Mouse (Mus musculus): ENCODE measurements around the gene Ptprd.

Ptprd gene

DNA sequence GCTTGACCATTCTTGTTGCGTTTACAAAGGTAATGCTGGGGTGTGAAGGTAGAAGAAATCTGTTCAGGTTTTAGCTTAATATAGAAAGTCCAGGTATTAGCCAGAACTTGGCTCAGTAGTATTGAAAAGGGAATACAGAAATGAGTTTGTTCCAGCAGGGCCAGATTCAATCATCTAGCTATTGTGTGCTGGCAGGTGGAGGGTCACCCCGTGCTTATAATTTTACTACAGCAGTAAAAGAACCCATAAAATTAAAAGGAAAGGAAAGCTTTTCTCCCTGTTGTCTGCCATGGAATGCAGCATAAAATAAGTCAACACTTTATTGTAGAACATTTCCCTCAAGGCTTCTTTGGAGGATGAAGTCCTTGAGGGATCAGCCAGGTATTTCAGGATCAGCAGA lies 1558.8 kb downstream of the Ptprd start:
- CTCF ChIA-PET: interaction anchor here (0.6 kb wide), 1 partner anchor 232 kb away, joined by 3 read pairs; no protein-coding TSS in a partner anchor

DNA sequence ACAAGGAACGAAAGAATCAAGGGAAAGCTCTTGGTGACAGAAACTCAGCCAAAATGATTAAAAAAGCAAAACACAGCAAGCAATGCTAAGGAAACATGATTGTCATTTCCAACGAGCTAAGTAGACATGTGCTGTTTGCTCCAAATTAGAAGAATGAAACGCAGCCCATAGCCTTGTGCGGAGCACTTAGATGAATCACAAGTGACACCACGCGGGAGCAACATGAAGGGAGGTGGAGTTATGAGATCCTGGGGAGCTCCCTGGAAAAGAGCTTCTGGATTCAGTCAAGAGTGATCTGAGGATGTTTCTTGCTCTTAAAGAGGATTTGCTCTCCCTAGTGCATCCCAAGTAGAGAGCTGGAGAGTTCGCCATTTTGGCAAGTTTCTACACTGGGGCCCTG lies 1590.0 kb downstream of the Ptprd start:
- CTCF ChIA-PET: no interaction called here

DNA sequence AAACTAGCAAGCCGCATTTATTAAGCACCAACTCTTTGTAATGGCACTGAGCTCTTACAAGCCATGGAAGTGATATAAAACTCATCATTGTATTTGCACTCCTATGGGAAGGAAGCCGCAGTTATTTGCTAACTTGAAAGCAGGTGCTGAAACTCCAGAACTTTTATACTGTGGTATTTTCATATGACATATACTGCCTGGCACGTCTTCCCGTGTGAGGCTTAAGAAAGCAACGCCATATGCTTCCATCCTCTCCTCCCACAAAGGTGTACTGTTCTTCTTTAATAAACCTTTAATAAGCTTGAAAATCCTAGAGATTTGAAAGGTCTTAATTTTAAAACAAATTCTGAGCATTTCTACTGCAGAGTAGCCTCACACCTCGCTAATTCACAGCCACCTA lies 1595.1 kb downstream of the Ptprd start:
- CTCF ChIA-PET: no interaction called here

GRCm38 (mm10) chr4:76608246-76608645 lies 1603.5 kb downstream of the Ptprd start:
- CTCF ChIA-PET: no interaction called here

DNA sequence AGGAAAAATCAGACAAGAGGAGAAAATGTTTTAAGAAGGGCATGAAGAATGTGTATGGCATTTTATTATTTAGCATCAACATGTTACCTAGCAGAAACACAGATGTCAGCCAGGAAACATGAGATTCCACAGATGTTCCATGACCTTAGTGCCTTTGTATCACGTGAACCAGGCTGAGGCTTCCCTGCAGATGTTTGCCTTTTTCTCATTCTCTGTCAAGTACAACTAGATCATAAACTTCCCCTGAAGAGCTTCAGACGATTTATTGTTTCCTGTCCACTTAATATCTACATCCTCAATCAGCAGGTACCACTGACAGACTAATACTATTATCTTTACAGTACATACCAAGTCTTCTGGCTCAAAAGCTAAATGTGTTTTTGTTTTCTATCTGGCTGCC lies 1605.0 kb downstream of the Ptprd start:
- CTCF ChIA-PET: no interaction called here

- CTCF ChIA-PET: no interaction called here
Observed at GRCm38 (mm10) chr4:76590722-76591121, 1621.0 kb downstream of the Ptprd start.

GRCm38 (mm10) chr4:76583025-76583424 lies 1628.7 kb downstream of the Ptprd start:
- CTCF ChIA-PET: no interaction called here

GRCm38 (mm10) chr4:76566006-76566405 lies 1645.8 kb downstream of the Ptprd start:
- CTCF ChIA-PET: no interaction called here

DNA sequence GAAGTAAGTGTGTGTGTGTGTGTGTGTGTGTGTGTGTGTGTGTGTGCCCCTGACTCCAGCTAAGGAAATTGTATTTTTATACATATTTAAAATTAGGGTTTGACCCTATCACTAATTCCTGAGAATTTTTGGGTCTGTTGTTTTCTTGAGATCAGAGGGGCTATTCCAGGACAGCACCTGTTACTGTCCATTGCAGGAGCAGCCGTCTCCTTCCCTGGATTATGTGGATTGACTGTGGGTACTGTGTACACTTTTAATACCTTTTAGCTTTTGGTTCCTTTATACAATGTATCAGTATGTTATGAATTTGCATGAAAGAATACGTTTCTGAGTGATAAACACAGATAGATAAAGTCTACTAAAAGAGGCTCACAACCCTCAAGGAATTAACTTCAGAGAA lies 1670.0 kb downstream of the Ptprd start:
- CTCF ChIA-PET: no interaction called here

- CTCF ChIA-PET: no interaction called here
Observed at GRCm38 (mm10) chr4:76532926-76533325, 1678.8 kb downstream of the Ptprd start.

GRCm38 (mm10) chr4:76525281-76525680 lies 1686.5 kb downstream of the Ptprd start:
- CTCF ChIA-PET: no interaction called here

- CTCF ChIA-PET: interaction anchor here (0.5 kb wide), 1 partner anchor 182 kb away, joined by 12 read pairs; no protein-coding TSS in a partner anchor
Observed at GRCm38 (mm10) chr4:76503279-76503601, 1708.5 kb downstream of the Ptprd start.

DNA sequence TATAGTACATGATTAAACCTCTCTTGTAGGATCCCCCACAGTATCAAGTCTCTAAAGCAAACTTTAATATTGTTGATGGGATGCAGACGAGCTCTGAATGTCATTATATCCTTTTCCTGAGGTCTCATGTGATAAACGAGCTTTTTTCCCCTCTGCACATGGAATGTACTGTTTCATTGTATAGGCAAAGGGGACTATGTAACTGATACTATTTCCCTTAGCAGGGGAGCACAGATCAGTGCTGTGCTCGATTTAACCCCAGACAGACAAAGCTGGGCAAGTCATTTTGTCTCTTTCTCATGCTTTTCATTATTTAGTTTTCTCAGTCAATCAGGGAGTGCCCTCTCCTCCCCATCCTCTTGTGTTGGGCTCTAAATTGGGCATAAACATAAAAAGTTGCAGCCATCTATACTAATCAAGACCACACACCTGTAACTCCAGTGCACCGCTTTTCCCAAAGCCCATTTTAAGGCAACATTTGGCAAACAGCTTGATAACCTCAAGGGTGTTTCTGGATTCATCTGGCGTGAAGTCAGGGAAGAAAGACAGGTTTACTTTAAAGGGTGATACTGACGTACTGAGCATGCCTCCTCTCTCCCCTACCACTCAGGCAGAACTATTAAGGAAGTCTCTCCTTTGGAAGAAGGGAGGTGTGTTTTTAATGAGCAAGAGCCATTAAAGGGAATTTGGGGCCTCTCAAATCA lies 1709.0 kb downstream of the Ptprd start:
- CTCF ChIA-PET: interaction anchor here (0.5 kb wide), 1 partner anchor 183 kb away, joined by 12 read pairs; no protein-coding TSS in a partner anchor

GRCm38 (mm10) chr4:76485848-76486247 lies 1725.9 kb downstream of the Ptprd start:
- CTCF ChIA-PET: no interaction called here

DNA sequence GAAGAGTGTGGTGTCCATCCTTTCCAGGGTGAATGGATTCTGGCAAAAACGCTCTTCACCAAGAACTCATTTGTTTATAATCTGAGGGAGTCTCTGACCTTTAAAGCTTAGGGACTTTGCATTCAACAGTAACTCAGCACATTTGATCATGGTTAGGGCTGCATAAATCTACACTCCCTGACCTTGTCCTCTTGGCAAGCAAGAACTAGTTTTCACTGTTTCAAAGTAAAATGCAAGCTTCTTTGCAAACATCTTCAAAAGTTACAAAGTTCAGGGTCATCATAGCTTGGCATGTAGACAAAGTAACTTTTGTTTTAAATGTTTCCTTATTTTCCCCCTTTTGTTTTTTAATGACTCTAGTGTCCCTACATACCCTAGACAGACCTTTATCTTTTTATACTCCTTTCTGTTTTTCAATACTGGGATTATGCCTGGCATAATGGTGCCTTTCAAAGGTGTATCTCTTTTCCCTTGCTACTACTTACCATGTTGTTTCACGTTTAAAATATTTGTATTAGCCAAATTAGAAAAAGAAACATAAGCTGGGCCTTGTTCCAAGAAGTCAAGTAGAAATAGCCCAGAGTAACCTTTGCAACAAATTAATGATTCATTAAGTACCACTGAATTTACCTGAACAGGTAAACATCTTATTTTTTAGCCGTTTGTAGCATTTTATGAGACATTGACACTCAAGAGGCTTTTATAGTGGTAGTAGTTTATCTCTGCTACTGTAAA lies 1743.2 kb downstream of the Ptprd start:
- CTCF ChIA-PET: no interaction called here

DNA sequence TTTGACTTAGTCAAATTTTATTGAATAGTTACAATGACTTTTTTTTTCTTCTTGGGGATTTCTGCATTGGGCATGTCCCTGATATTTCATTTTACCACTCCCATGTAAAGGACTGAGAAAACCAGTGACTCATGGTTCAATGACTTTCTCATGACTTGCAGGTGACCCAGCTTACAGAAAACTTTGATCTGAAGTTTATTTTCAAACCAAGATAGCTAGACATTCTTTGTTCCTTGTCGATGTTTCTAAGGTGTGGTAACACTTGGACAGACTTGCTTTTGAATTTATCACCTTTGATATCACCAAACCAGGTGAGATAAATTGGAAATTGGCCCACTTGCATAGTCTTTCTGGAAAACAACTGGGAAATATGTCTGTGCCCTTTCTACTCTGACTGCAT lies 1747.1 kb downstream of the Ptprd start:
- CTCF ChIA-PET: no interaction called here

- CTCF ChIA-PET: no interaction called here
Observed at GRCm38 (mm10) chr4:76461336-76461735, 1750.4 kb downstream of the Ptprd start.

GRCm38 (mm10) chr4:76460556-76460955 lies 1751.2 kb downstream of the Ptprd start:
- CTCF ChIA-PET: no interaction called here

DNA sequence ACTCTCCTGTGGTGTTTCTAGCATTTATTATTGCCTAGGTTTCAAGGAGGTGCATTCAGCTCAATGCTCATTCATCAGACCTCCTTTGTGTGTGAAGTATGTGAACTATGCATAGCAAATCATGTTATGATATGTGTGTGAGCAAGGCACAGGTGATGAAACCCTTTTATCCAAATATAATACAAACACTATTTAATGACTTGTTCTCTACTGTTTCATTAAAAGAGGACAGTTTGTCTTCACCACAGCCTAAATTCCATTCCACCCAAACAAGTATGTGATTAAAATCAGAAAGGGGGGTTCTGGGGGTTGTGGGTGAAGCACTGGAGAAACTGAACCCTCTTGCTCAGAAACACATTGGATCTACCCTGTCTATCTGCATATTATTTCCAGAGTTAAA lies 1752.1 kb downstream of the Ptprd start:
- CTCF ChIA-PET: no interaction called here

- CTCF ChIA-PET: no interaction called here
Observed at GRCm38 (mm10) chr4:76452286-76452685, 1759.5 kb downstream of the Ptprd start.

DNA sequence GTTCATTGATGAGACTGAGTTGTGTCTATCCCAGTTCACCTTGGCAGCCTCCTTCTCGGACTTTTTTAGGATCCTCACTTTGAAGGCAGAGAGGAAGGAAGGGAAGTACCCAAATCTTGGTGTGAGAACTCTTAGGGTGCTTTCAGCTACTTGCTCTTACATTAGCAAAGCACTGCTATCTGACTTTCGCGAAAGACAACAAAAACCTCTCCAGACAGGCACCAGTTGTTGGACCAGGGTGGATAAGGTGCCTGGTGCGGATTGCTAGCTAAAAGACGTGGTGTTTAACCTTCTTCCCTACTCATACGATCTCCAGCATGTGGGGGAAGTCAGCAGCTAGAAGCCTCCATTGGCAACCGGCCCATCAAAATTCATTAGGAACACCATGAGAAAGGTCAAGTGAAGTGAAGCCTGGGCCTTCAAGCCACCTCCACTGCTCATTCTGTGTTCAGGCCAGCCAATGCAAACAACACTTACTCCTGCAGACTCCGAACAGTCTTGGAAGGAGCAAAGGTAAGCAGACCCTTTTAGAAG lies 1760.7 kb downstream of the Ptprd start:
- CTCF ChIA-PET: no interaction called here

DNA sequence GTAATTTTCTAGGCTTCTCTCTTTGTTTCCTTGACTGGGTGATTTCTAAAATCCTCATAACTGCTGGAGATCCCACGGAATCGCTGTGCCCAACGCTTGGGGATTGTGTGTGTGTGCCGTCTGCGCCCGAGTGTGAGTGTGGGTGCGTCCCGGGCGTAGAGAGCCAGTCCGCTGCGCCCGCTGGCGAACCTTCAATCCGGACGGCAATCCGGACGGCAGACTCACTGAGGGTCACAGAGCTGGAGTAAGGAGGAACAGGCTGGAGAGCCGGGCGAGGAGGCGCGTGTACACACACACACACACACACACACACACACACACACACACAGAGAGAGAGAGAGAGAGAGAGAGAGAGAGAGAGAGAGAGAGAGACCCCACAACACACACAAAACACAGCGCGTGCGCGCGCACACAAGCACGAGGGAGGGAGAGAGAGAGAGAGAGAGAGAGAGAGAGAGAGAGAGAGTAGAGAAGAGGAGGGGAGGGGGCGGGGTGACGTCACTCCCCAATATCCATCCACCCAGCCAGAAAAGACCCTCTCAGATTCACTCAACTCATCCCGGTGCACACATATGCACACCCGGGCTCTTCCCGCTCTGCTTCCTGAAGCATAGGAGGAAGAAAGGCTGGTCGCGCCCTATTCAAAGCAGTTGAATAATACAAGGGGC lies 1761.3 kb downstream of the Ptprd start:
- CTCF ChIA-PET: no interaction called here
